Mouse (Mus musculus): ENCODE results near the gene Nckap5. TPM values are rescaled to one million over a fixed set of nuclear protein-coding genes. Genes with fewer than 3 reads are reported as not detected.
A peak's percentile ranks its signal among the peaks of the same experiment; 100 is the strongest.

The Nckap5 gene
- polyA plus RNA-seq, 1 experiment from 2014 or later = 12.3 TPM

- Histone ChIP-seq H3K27ac (ENCODE audit: low read depth, low read length) (no peak overlapping the region), H3K4me1 (replicated peaks; ENCODE audit: control insufficient read depth, insufficient read depth, low read length) (no peaks in the 10 kb centered on the region), H3K9ac (ENCODE audit: low read depth, low read length) (no peak overlapping the region), H3K9me3 (ENCODE audit: control insufficient read depth) (no peaks in the 10 kb centered on the region), H3K4me2 (replicated peaks; ENCODE audit: low read depth) (no peak overlapping the region), H3K4me3 (ENCODE audit: low read depth, low read length) (no peak overlapping the region), H3K27me3 (replicated peaks; ENCODE audit: control insufficient read depth, insufficient read depth, low read length) (no peaks in the 10 kb centered on the region), H3K36me3 (ENCODE audit: control insufficient read depth, insufficient read depth) (no peaks in the 10 kb centered on the region)
- TF ChIP-seq CTCF (IDR thresholded peaks at IDR 0.05; ENCODE audit: low read depth) = no peak
- ATAC-seq = no peak
- 71% methylated on average over 9 of the region's 9 CpGs for WGBS
These were observed 453.1 kb downstream of the Nckap5 start for GRCm38 (mm10) chr1:126377339-126377980.

DNA sequence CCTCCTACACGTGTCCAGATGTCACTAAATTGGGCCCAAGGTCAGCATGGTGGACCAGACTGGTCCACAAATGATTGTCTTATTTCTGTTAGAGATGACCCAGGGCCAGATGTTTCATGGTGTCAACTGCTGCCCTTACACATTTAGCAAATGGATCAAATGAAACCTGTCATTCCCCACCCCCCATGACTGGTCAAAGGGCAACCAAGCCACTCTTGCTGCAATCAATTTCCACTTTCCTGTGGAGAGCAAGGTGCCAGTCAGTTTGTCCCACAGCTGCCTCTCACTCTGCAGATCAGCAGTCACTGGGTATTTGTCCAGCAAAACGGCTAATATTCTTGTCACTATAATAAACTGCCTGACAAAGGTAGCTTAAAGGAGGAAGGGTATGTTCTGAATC is 463.9 kb downstream of the Nckap5 start:
- H3K4me1 ChIP-seq (replicated peaks; ENCODE audit: control insufficient read depth, insufficient read depth, low read length) = no peaks in the 10 kb centered on the region
- H3K4me3 ChIP-seq (ENCODE audit: low read depth, low read length) = no peak overlapping the region
- no peak for ATAC-seq
- H3K27me3 ChIP-seq (replicated peaks; ENCODE audit: control insufficient read depth, insufficient read depth, low read length) = no peaks in the 10 kb centered on the region
- no peaks in the 10 kb centered on the region for H3K36me3 ChIP-seq (ENCODE audit: control insufficient read depth, insufficient read depth)
- H3K4me2 ChIP-seq (replicated peaks; ENCODE audit: low read depth) = no peak overlapping the region
- TF ChIP-seq CTCF (IDR thresholded peaks at IDR 0.05; ENCODE audit: low read depth) = no peak
- no peak overlapping the region for H3K27ac ChIP-seq (ENCODE audit: low read depth, low read length)
- H3K9ac ChIP-seq (ENCODE audit: low read depth, low read length) = no peak overlapping the region
- 63% methylated on average over 2 of the region's 2 CpGs for WGBS
- H3K9me3 ChIP-seq (ENCODE audit: control insufficient read depth) = no peaks in the 10 kb centered on the region

GRCm38 (mm10) chr1:126364556-126364955 is 466.0 kb downstream of the Nckap5 start:
- Histone ChIP-seq H3K27ac (ENCODE audit: low read depth, low read length) (no peak overlapping the region), H3K4me1 (replicated peaks; ENCODE audit: control insufficient read depth, insufficient read depth, low read length) (no peaks in the 10 kb centered on the region), H3K9me3 (ENCODE audit: control insufficient read depth) (no peaks in the 10 kb centered on the region), H3K9ac (ENCODE audit: low read depth, low read length) (no peak overlapping the region), H3K27me3 (replicated peaks; ENCODE audit: control insufficient read depth, insufficient read depth, low read length) (no peaks in the 10 kb centered on the region), H3K4me2 (replicated peaks; ENCODE audit: low read depth) (no peak overlapping the region), H3K4me3 (ENCODE audit: low read depth, low read length) (no peak overlapping the region), H3K36me3 (ENCODE audit: control insufficient read depth, insufficient read depth) (no peaks in the 10 kb centered on the region)
- no peak for ATAC-seq
- no peak for TF ChIP-seq CTCF (IDR thresholded peaks at IDR 0.05; ENCODE audit: low read depth)
- WGBS = 80% methylated on average over 6 of the region's 6 CpGs

GRCm38 (mm10) chr1:126360531-126361220 is 469.9 kb downstream of the Nckap5 start:
- H3K4me1 ChIP-seq (replicated peaks; ENCODE audit: control insufficient read depth, insufficient read depth, low read length) = no peaks in the 10 kb centered on the region
- H3K4me2 ChIP-seq (replicated peaks; ENCODE audit: low read depth) = no peak overlapping the region
- H3K4me3 ChIP-seq (ENCODE audit: low read depth, low read length) = no peak overlapping the region
- WGBS = 35% methylated on average over 6 of the region's 6 CpGs
- TF ChIP-seq CTCF (IDR thresholded peaks at IDR 0.05; ENCODE audit: low read depth) = no peak
- no peaks in the 10 kb centered on the region for H3K27me3 ChIP-seq (replicated peaks; ENCODE audit: control insufficient read depth, insufficient read depth, low read length)
- H3K36me3 ChIP-seq (ENCODE audit: control insufficient read depth, insufficient read depth) = no peaks in the 10 kb centered on the region
- no peak overlapping the region for H3K27ac ChIP-seq (ENCODE audit: low read depth, low read length)
- H3K9me3 ChIP-seq (ENCODE audit: control insufficient read depth) = no peaks in the 10 kb centered on the region
- ATAC-seq = peak; percentile 75
- no peak overlapping the region for H3K9ac ChIP-seq (ENCODE audit: low read depth, low read length)

- Histone ChIP-seq H3K4me1 (replicated peaks; ENCODE audit: control insufficient read depth, insufficient read depth, low read length) (no peaks in the 10 kb centered on the region), H3K4me2 (replicated peaks; ENCODE audit: low read depth) (no peak overlapping the region), H3K27me3 (replicated peaks; ENCODE audit: control insufficient read depth, insufficient read depth, low read length) (no peaks in the 10 kb centered on the region), H3K36me3 (ENCODE audit: control insufficient read depth, insufficient read depth) (no peaks in the 10 kb centered on the region), H3K9me3 (ENCODE audit: control insufficient read depth) (no peaks in the 10 kb centered on the region), H3K27ac (ENCODE audit: low read depth, low read length) (no peak overlapping the region), H3K4me3 (ENCODE audit: low read depth, low read length) (no peak overlapping the region), H3K9ac (ENCODE audit: low read depth, low read length) (no peak overlapping the region)
- no peak for TF ChIP-seq CTCF (IDR thresholded peaks at IDR 0.05; ENCODE audit: low read depth)
- 89% methylated on average over 3 of the region's 3 CpGs for WGBS
- ATAC-seq = no peak
These were observed 470.5 kb downstream of the Nckap5 start for GRCm38 (mm10) chr1:126360111-126360510.

DNA sequence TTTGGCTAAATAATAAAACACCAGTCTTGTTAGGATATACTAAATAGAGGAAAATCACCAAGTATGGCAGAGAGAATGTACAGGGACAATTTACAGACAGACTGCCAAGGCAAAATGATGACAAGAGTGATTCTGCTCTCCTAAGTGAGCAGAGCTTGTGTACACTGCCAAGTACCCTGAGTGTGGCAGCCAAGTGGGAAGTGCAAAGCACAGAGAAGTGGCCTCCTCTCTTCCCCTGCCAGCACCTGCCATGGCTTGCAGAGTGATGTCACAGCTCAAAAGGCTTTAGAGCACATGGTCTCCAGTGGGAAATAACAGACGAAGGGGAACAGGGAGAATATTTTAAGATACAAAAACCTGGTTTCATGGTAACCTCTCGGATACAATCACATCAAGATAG is 488.8 kb downstream of the Nckap5 start:
- Histone ChIP-seq H3K4me1 (replicated peaks; ENCODE audit: control insufficient read depth, insufficient read depth, low read length) (no peaks in the 10 kb centered on the region), H3K9ac (ENCODE audit: low read depth, low read length) (no peak overlapping the region), H3K36me3 (ENCODE audit: control insufficient read depth, insufficient read depth) (no peaks in the 10 kb centered on the region), H3K9me3 (ENCODE audit: control insufficient read depth) (no peaks in the 10 kb centered on the region), H3K4me2 (replicated peaks; ENCODE audit: low read depth) (no peak overlapping the region), H3K27me3 (replicated peaks; ENCODE audit: control insufficient read depth, insufficient read depth, low read length) (no peaks in the 10 kb centered on the region), H3K27ac (ENCODE audit: low read depth, low read length) (no peak overlapping the region), H3K4me3 (ENCODE audit: low read depth, low read length) (no peak overlapping the region)
- TF ChIP-seq CTCF (IDR thresholded peaks at IDR 0.05; ENCODE audit: low read depth) = no peak
- ATAC-seq = no peak
- 70% methylated on average over 2 of the region's 2 CpGs for WGBS
